Mouse (Mus musculus) midbrain, postnatal 0 days (tissue): Measurements from ENCODE around the gene Sestd1. TPM values are rescaled to one million over a fixed set of nuclear protein-coding genes. Genes with fewer than 3 reads are reported as not detected.

Source experiments
- ATAC-seq: fragments of 200-750 bp; cut with Nextera tagmentation; 2 replicates; pipeline ENCODE4 v1.8.0; 2017; ENCODE audit warnings: moderate number of reproducible peaks, mild to moderate bottlenecking, moderate TSS enrichment, moderate library complexity; ENCODE audit not compliant: low FRiP score
- DNase-seq: peaks from one replicate; pipeline ENCODE4 v3.0.0-alpha.2; 2015; ENCODE audit warnings: low spot score
- H3K27ac ChIP-seq: fragments of 300-500 bp; sonication (generic); 2 replicates; pipeline ENCODE4 v1.5.1; 2014; ENCODE audit warnings: low read depth, mild to moderate bottlenecking, low read length, mixed read lengths
- H3K27me3 ChIP-seq: fragments of 300-500 bp; sonication (generic); 2 replicates; pipeline ENCODE4 v1.6.1; 2014; ENCODE audit warnings: low read length, control low read depth, mixed read lengths; ENCODE audit not compliant: insufficient read depth
- H3K36me3 ChIP-seq: fragments of 300-500 bp; sonication (generic); 2 replicates; pipeline ENCODE4 v1.6.1; 2014; ENCODE audit warnings: low read length, control low read depth, mixed read lengths; ENCODE audit not compliant: insufficient read depth
- H3K4me1 ChIP-seq: fragments of 300-500 bp; sonication (generic); 2 replicates; pipeline ENCODE4 v1.6.1; 2014; ENCODE audit warnings: mild to moderate bottlenecking, control low read depth, antibody characterized with exemption, low read length, mixed read lengths; ENCODE audit not compliant: insufficient read depth
- H3K4me2 ChIP-seq: fragments of 300-500 bp; sonication (generic); 2 replicates; pipeline ENCODE4 v1.6.1; 2014; ENCODE audit warnings: low read depth, mild to moderate bottlenecking, low read length, mixed read lengths; ENCODE audit not compliant: poor library complexity, severe bottlenecking
- H3K4me3 ChIP-seq: fragments of 300-500 bp; sonication (generic); 2 replicates; pipeline ENCODE4 v1.5.1; 2014; ENCODE audit warnings: low read depth, mild to moderate bottlenecking, low read length, moderate library complexity
- H3K9ac ChIP-seq: fragments of 300-500 bp; sonication (generic); replicated peaks from 2 replicates; pipeline ENCODE4 v1.6.1; 2014; ENCODE audit warnings: mild to moderate bottlenecking, low read length, moderate library complexity, mixed read lengths; ENCODE audit not compliant: poor library complexity, severe bottlenecking
- H3K9me3 ChIP-seq: fragments of 300-500 bp; sonication (generic); 2 replicates; pipeline ENCODE4 v1.6.1; 2016; ENCODE audit warnings: low read length, control low read depth
- CTCF ChIP-seq: IDR thresholded peaks from 2 replicates; pipeline ENCODE4 v1.5.1; 2016; ENCODE audit warnings: antibody characterized with exemption, mild to moderate bottlenecking
- WGBS: fragments of 180-500 bp; shearing (Covaris S2); extraction: QIAGEN DNeasy Blood & Tissue Kit; methylation state at CpG from one replicate; pipeline ENCODE4 v1.1.7; 2014; 5-methylcytosine and 5-hydroxymethylcytosine counted together
- polyA plus RNA-seq: library from polyadenylated mRNA; unstranded; fragments of >200 nt; fragmentation: Nextera tagmentation; extraction: Ambion mirVana; gene quantifications from 2 replicates; pipeline ENCODE4 v1.2.1, GENCODE M21; 2015
- total RNA-seq: library from RNA; depleted of rRNA; stranded (reverse); fragments of >200 nt; gene quantifications from 2 replicates; pipeline ENCODE4 v1.2.3, GENCODE M21; 2014

Gene Sestd1
- total and polyA plus RNA-seq, 2 experiments from 2014 or later = 23.7 to 52.6 TPM

- Histone ChIP-seq H3K9ac (no peak overlapping the region), H3K4me1 (peaks cover 15% of the 10 kb centered on the region), H3K4me2 (no peak overlapping the region), H3K27me3 (no peaks in the 10 kb centered on the region), H3K9me3 (no peaks in the 10 kb centered on the region), H3K4me3 (no peak overlapping the region), H3K36me3 (no peaks in the 10 kb centered on the region), H3K27ac (no peak overlapping the region)
- WGBS = 91% methylated on average over 6 of the region's 6 CpGs
- no peak for TF ChIP-seq CTCF
- ATAC-seq = no peak
- DNase-seq = no peak
These were observed 106.6 kb downstream of the Sestd1 start for GRCm38 (mm10) chr2:77173821-77174220.

- WGBS = 33% methylated on average over 6 of the region's 6 CpGs
- no peak overlapping the region for H3K4me2 ChIP-seq
- H3K4me1 ChIP-seq = peaks cover 15% of the 10 kb centered on the region
- no peaks in the 10 kb centered on the region for H3K36me3 ChIP-seq
- no peak overlapping the region for H3K4me3 ChIP-seq
- no peaks in the 10 kb centered on the region for H3K9me3 ChIP-seq
- TF ChIP-seq CTCF = no peak
- no peaks in the 10 kb centered on the region for H3K27me3 ChIP-seq
- no peak overlapping the region for H3K9ac ChIP-seq
- DNase-seq (peak; percentile 46), ATAC-seq (no peak)
- no peak overlapping the region for H3K27ac ChIP-seq
These were observed 107.0 kb downstream of the Sestd1 start for GRCm38 (mm10) chr2:77173366-77173765.

- TF ChIP-seq CTCF = no peak
- Histone ChIP-seq H3K36me3 (no peaks in the 10 kb centered on the region), H3K9me3 (no peaks in the 10 kb centered on the region), H3K4me2 (no peak overlapping the region), H3K27me3 (no peaks in the 10 kb centered on the region), H3K4me1 (peaks cover 15% of the 10 kb centered on the region), H3K4me3 (no peak overlapping the region), H3K9ac (no peak overlapping the region), H3K27ac (peak overlapping the region; percentile 28)
- ATAC-seq (no peak), DNase-seq (peak; percentile 35)
- 29% methylated on average over 10 of the region's 10 CpGs for WGBS
These were observed 108.1 kb downstream of the Sestd1 start for GRCm38 (mm10) chr2:77172241-77172671.

- WGBS = 30% methylated on average over 23 of the region's 23 CpGs
- H3K27ac ChIP-seq = peak overlapping the region; percentile 28
- peak overlapping the region; percentile 5; the same call in 1 of the 2 replicates for H3K4me3 ChIP-seq
- peak overlapping the region; percentile 16 for H3K4me2 ChIP-seq
- H3K9ac ChIP-seq = no peak overlapping the region; the same call in 1 of the 2 replicates
- no peak for TF ChIP-seq CTCF
- no peaks in the 10 kb centered on the region for H3K36me3 ChIP-seq
- peaks cover 15% of the 10 kb centered on the region for H3K4me1 ChIP-seq
- no peaks in the 10 kb centered on the region for H3K27me3 ChIP-seq
- ATAC-seq (peak; percentile 53), DNase-seq (peak; percentile 17)
- no peaks in the 10 kb centered on the region for H3K9me3 ChIP-seq
These were observed 108.8 kb downstream of the Sestd1 start for GRCm38 (mm10) chr2:77171444-77172240.

- Histone ChIP-seq H3K4me3 (peak within 1 kb of the TSS; percentile 32), H3K27ac (peak within 1 kb of the TSS; percentile 51; the same call in 1 of the 2 replicates), H3K27me3 (no peaks in the 10 kb centered on the region), H3K9ac (peak within 1 kb of the TSS; percentile 33), H3K4me1 (peaks cover 15% of the 10 kb centered on the region), H3K9me3 (no peaks in the 10 kb centered on the region), H3K36me3 (no peaks in the 10 kb centered on the region), H3K4me2 (peak within 1 kb of the TSS; percentile 60)
- DNase-seq (no peak), ATAC-seq (no peak)
- WGBS = 10% methylated on average over 4 of the region's 6 CpGs
- no peak for TF ChIP-seq CTCF
These were observed 109.7 kb downstream of the Sestd1 start, which contains the start of gene Ccdc141 for GRCm38 (mm10) chr2:77170633-77171105. TSS of gene Ccdc141 (minus strand) at chr2:77170636.
